Mouse (Mus musculus): ENCODE measurements at regions not wholly inside any gene's neighbourhood (a gene's known extent, or its start where the extent isn't known, plus 50 kb on each side); places are given as distances from the start of the nearest gene placed in this dataset.

DNA sequence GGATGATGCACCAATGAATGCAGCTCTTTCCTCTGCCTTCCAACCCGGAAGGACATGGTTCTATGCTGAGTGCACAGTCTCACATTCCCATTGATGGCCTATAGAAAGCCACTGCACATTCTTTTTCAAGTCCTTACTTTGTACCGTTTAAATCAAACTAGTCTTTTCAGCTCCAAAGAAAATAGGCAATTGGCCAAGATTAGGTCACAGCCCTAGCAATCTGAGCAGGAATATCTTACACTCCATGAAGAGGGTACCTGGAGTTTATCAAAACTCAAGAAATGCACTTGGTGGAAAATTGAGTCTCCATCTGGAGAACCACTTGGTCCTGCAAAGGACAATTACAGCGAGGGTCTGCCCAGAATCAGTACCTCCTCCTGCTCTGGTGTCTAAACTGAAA lies 253.4 kb downstream of the Sox4 start:
- Histone ChIP-seq H3K27me3 (ENCODE audit: control insufficient read depth in 1 of 2, insufficient read depth in 2 of 2, low read length in 2 of 2) (no peaks in the 10 kb centered on the region), H3K36me3 (ENCODE audit: control insufficient read depth in 1 of 2, insufficient read depth in 2 of 2, low read length in 2 of 2) (no peaks in the 10 kb centered on the region), H3K4me1 (ENCODE audit: control insufficient read depth in 1 of 2, insufficient read depth in 2 of 2, low read length in 2 of 2) (no peaks in the 10 kb centered on the region), H3K4me3 (ENCODE audit: control insufficient read depth in 1 of 2, insufficient read depth in 1 of 2, low read depth in 2 of 2, low read length in 2 of 2) (no peak overlapping the region), H3K9ac (ENCODE audit: control insufficient read depth, low read depth, low read length, poor library complexity, severe bottlenecking) (no peak overlapping the region), H3K27ac (ENCODE audit: control insufficient read depth, low read depth, low read length) (no peak overlapping the region), H3K9me3 (replicated peaks; ENCODE audit: insufficient read depth, low read length) (no peaks in the 10 kb centered on the region), H3K79me2 (ENCODE audit: control insufficient read depth, insufficient read depth, low read length, poor library complexity) (no peaks in the 10 kb centered on the region)
- DNase-seq (ENCODE audit: low read depth, low spot score): no peak
- no peak for TF ChIP-seq JUND (IDR thresholded peaks at IDR 0.05; ENCODE audit: low read depth, low read length)
- TF ChIP-seq MYC (IDR thresholded peaks at IDR 0.05; ENCODE audit: low read depth, low read length): no peak
- no peak for TF ChIP-seq SIN3A (IDR thresholded peaks at IDR 0.05; ENCODE audit: low read length)

DNA sequence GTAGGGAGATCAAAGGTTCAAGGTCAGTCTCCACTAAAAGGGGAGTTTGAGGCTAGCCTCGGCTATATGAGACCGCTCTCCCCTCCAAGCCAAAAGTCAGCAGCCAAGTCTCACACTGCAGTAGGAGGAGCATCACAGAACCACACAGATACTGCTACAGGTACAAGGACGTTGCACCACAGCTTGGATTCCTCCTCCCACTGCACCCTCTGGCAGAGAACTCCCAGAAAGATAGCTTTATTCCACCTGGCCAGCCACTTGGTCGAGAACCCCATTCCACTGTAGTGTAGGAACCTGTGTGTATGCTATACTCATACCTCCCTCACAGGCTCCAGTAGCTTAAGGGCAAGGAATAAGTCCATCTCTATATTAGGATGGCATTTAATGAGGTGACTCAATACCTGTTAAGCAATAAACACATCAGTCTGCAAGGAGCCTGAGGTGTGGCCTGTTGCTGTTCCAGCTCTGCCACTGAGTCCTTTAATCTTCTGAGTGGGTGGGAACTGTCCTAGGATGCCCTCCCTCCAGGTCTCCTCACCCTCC lies 254.0 kb downstream of the Sox4 start:
- H3K79me2 ChIP-seq (ENCODE audit: control insufficient read depth, insufficient read depth, low read length, poor library complexity): no peaks in the 10 kb centered on the region
- DNase-seq (ENCODE audit: low read depth, low spot score): no peak
- TF ChIP-seq KAT2A (conservative IDR thresholded peaks at IDR 0.05; ENCODE audit: low read depth, low read length) (no peak), MEF2A (IDR thresholded peaks at IDR 0.05; ENCODE audit: extremely low read depth, insufficient replicate concordance, low read depth, low read length, poor library complexity, severe bottlenecking) (no peak), NRF1 (IDR thresholded peaks at IDR 0.05; ENCODE audit: insufficient read depth, low read depth, low read length, poor library complexity, severe bottlenecking) (no peak), EP300 (IDR thresholded peaks at IDR 0.05; ENCODE audit: low read depth in 1 of 2, low read length in 2 of 2) (no peak), UBTF (IDR thresholded peaks at IDR 0.05; ENCODE audit: borderline replicate concordance, insufficient read depth, low read depth, low read length) (no peak), POLR2AphosphoS2 (IDR thresholded peaks at IDR 0.05; ENCODE audit: low read length) (no peak), SIN3A (IDR thresholded peaks at IDR 0.05; ENCODE audit: low read length) (no peak), CTCF (IDR thresholded peaks at IDR 0.05 in 2 of 3, conservative IDR thresholded peaks at IDR 0.05 in 1 of 3; ENCODE audit: control insufficient read depth in 1 of 3, insufficient read depth in 1 of 3, low read depth in 2 of 3, low read length in 3 of 3, poor library complexity in 1 of 3, severe bottlenecking in 1 of 3) (no peak), NELFE (IDR thresholded peaks at IDR 0.05; ENCODE audit: low read depth, low read length) (no peak)
- H3K27ac ChIP-seq (ENCODE audit: control insufficient read depth, low read depth, low read length): no peak overlapping the region
- H3K9me3 ChIP-seq (replicated peaks; ENCODE audit: insufficient read depth, low read length): no peaks in the 10 kb centered on the region
- no peak overlapping the region for H3K9ac ChIP-seq (ENCODE audit: control insufficient read depth, low read depth, low read length, poor library complexity, severe bottlenecking)
- H3K36me3 ChIP-seq (ENCODE audit: control insufficient read depth in 1 of 2, insufficient read depth in 2 of 2, low read length in 2 of 2): no peaks in the 10 kb centered on the region
- no peaks in the 10 kb centered on the region for H3K27me3 ChIP-seq (ENCODE audit: control insufficient read depth in 1 of 2, insufficient read depth in 2 of 2, low read length in 2 of 2)
- no peak overlapping the region for H3K4me3 ChIP-seq (ENCODE audit: control insufficient read depth in 1 of 2, insufficient read depth in 1 of 2, low read depth in 2 of 2, low read length in 2 of 2)
- H3K4me1 ChIP-seq (ENCODE audit: control insufficient read depth in 1 of 2, insufficient read depth in 2 of 2, low read length in 2 of 2): no peaks in the 10 kb centered on the region

DNA sequence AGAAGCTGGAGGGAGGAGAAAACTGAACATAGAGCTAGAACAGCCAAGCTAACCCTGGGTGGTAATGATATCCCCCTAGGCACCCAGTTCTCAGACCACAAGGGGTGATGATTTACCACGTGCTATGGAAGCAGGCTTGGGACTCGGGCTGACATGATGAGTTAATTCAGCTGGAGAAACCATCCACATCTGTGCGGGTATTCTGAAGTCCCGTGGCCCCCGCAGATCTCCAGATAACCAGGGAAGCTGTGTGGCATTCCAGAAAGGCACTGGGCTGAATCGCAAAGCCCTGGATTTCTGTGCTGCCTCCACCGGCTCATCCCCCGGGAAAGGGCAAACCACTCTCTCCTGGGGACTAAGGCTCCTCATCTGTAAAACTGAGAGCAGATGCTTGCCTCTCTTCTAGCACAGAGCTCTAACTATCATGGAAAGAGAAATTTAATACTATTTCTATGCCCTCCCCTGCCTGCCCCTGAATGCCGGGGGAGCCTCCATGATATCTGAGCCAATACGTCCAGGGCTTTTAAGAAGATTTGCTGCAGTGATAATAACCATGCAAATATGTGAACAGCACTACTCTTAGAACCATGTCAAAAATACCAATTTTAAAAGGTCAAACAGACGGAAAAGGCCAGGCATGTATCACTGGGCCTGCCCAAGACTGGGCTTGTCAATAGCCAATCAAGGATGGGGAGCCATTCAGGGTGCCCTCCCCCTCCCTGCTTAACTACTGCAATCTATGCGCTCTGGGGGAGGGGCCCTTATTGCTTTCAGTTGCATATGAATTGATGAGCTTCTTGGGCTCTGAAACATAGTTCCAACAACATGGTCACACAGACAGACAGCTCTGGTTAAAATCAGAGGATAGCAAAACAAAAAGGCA lies 255.5 kb downstream of the Sox4 start:
- no peak for TF ChIP-seq CHD2 (IDR thresholded peaks at IDR 0.05; ENCODE audit: low read length)
- TF ChIP-seq CTCF (IDR thresholded peaks at IDR 0.05 in 2 of 3, conservative IDR thresholded peaks at IDR 0.05 in 1 of 3; ENCODE audit: control insufficient read depth in 1 of 3, insufficient read depth in 1 of 3, low read depth in 2 of 3, low read length in 3 of 3, poor library complexity in 1 of 3, severe bottlenecking in 1 of 3): no peak
- TF ChIP-seq GABPA (IDR thresholded peaks at IDR 0.05; ENCODE audit: low read depth, low read length): no peak
- TF ChIP-seq ETS1 (IDR thresholded peaks at IDR 0.05; ENCODE audit: low read depth, low read length): no peak
- TF ChIP-seq MEF2A (IDR thresholded peaks at IDR 0.05; ENCODE audit: extremely low read depth, insufficient replicate concordance, low read depth, low read length, poor library complexity, severe bottlenecking): no peak
- TF ChIP-seq USF2 (IDR thresholded peaks at IDR 0.05; ENCODE audit: borderline replicate concordance in 1 of 2, insufficient read depth in 1 of 2, low read depth in 1 of 2, low read length in 2 of 2): no peak
- TF ChIP-seq ZC3H11A (IDR thresholded peaks at IDR 0.05; ENCODE audit: low read depth, low read length): no peak
- Histone ChIP-seq H3K79me2 (ENCODE audit: control insufficient read depth, insufficient read depth, low read length, poor library complexity) (no peaks in the 10 kb centered on the region), H3K9ac (ENCODE audit: control insufficient read depth, low read depth, low read length, poor library complexity, severe bottlenecking) (no peak overlapping the region), H3K9me3 (replicated peaks; ENCODE audit: insufficient read depth, low read length) (no peaks in the 10 kb centered on the region), H3K4me3 (ENCODE audit: control insufficient read depth in 1 of 2, insufficient read depth in 1 of 2, low read depth in 2 of 2, low read length in 2 of 2) (no peak overlapping the region), H3K36me3 (ENCODE audit: control insufficient read depth in 1 of 2, insufficient read depth in 2 of 2, low read length in 2 of 2) (no peaks in the 10 kb centered on the region), H3K27ac (ENCODE audit: control insufficient read depth, low read depth, low read length) (no peak overlapping the region), H3K27me3 (ENCODE audit: control insufficient read depth in 1 of 2, insufficient read depth in 2 of 2, low read length in 2 of 2) (no peaks in the 10 kb centered on the region), H3K4me1 (ENCODE audit: control insufficient read depth in 1 of 2, insufficient read depth in 2 of 2, low read length in 2 of 2) (no peaks in the 10 kb centered on the region)
- DNase-seq (ENCODE audit: low read depth, low spot score): no peak

Data from MEL (cell line).